Mouse (Mus musculus) forebrain, embryonic 16.5 days (tissue): Measurements from ENCODE around the gene Hgf. TPM values are rescaled to one million over a fixed set of nuclear protein-coding genes. Genes with fewer than 3 reads are reported as not detected.

Experiments
- ATAC-seq: fragments of 200-750 bp; cut with Nextera tagmentation; 2 replicates; pipeline ENCODE4 v1.8.0; 2017; ENCODE audit warnings: mild to moderate bottlenecking, moderate library complexity
- H3K27ac ChIP-seq: fragments of 300-500 bp; sonication (generic); 2 replicates; pipeline ENCODE4 v1.5.1; 2014; ENCODE audit warnings: low read length, control low read depth
- H3K27me3 ChIP-seq: fragments of 300-500 bp; sonication (generic); replicated peaks from 2 replicates; pipeline ENCODE4 v1.6.1; 2014; ENCODE audit warnings: low read length; ENCODE audit not compliant: control insufficient read depth, insufficient read depth
- H3K36me3 ChIP-seq: fragments of 300-500 bp; sonication (generic); 2 replicates; pipeline ENCODE4 v1.6.1; 2014; ENCODE audit not compliant: control insufficient read depth, insufficient read depth
- H3K4me1 ChIP-seq: fragments of 300-500 bp; sonication (generic); replicated peaks from 2 replicates; pipeline ENCODE4 v1.6.1; 2014; ENCODE audit warnings: low read length; ENCODE audit not compliant: control insufficient read depth, insufficient read depth
- H3K4me2 ChIP-seq: fragments of 300-500 bp; sonication (generic); 2 replicates; pipeline ENCODE4 v1.6.1; 2014; ENCODE audit warnings: mild to moderate bottlenecking, low read length, control low read depth
- H3K4me3 ChIP-seq: fragments of 300-500 bp; sonication (generic); replicated peaks from 2 replicates; pipeline ENCODE4 v1.5.1; 2014; ENCODE audit warnings: mild to moderate bottlenecking, low read length, control low read depth
- H3K9ac ChIP-seq: fragments of 300-500 bp; sonication (generic); replicated peaks from 2 replicates; pipeline ENCODE4 v1.6.1; 2014; ENCODE audit warnings: low read depth, low read length, control low read depth
- H3K9me3 ChIP-seq: fragments of 300-500 bp; sonication (generic); 2 replicates; pipeline ENCODE4 v1.6.1; 2016; ENCODE audit warnings: low read length; ENCODE audit not compliant: control insufficient read depth
- WGBS: fragments of 180-500 bp; shearing (Covaris S2); extraction: QIAGEN DNeasy Blood & Tissue Kit; methylation state at CpG from one replicate; pipeline ENCODE4 v1.1.7; 2014; 5-methylcytosine and 5-hydroxymethylcytosine counted together
- polyA plus RNA-seq: library from polyadenylated mRNA; unstranded; fragments of >200 nt; fragmentation: Nextera tagmentation; extraction: Ambion mirVana; gene quantifications from 2 replicates; pipeline ENCODE4 v1.2.1, GENCODE M21; 2015

Hgf gene
- polyA plus RNA-seq, 1 experiment from 2014 or later: 0.84 TPM

DNA sequence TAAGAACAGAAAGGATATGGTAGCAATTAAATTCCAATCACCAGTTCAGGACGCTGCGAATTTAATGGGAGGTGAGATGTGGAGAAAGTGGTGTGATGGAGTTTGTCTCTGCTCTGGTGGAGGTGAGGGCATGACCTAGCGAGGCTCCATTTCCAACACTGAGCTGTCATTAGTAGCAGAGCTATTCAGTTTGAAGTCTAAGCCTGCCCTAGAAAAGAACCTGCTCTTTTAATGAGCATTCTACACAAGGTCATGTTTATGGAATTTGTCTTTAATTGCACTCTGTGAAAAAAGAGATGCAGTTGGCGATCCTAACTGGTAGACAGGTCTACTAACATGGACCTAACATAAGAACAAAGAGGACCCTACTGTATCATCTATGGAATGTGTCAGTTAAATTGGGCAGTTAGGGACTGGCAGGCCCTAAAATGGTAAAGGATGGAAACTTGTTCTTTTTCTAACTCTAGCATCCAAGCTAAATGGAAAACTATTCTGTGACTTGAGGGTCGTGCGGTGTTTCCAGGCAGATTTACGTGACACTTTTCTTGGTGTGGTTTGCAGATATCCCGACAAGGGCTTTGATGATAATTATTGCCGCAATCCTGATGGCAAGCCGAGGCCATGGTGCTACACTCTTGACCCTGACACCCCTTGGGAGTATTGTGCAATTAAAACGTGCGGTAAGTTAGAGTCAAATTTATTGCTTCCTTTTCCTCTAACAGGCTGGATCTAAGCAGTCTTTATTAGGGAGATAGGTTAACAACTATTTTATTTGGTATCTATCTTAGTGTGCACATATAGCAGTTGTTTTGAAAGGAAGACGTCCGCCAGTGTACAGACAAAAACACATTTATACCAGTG is 24.8 kb downstream of the Hgf start:
- ATAC-seq: no peak
- no peaks in the 10 kb centered on the region for H3K4me1 ChIP-seq
- no peaks in the 10 kb centered on the region for H3K27me3 ChIP-seq
- no peak overlapping the region for H3K27ac ChIP-seq
- no peak overlapping the region for H3K4me2 ChIP-seq
- no peak overlapping the region for H3K9ac ChIP-seq
- no peak overlapping the region for H3K4me3 ChIP-seq
- no peaks in the 10 kb centered on the region for H3K9me3 ChIP-seq
- 71% methylated on average over 14 of the region's 14 CpGs for WGBS
- no peaks in the 10 kb centered on the region for H3K36me3 ChIP-seq

DNA sequence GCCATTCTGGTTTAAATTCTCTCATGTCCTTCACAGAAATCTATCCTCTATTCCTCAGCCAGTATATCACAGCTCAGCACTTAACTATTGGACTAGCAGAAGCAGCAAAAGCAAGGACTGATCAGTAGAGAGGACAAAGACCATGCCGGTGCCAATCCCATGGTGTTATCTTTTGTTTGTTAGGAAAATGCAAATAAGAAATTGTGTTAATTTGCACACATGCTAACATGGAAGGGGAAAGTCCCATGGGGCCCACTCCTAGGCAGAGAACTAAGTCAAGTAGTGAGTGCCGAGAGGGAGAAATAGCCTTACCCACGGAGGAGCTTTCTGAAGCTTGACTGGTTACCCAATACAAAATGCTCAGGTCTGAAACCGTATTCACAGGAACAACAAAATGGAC is 42.4 kb downstream of the Hgf start:
- no peak overlapping the region for H3K9ac ChIP-seq
- H3K9me3 ChIP-seq: no peaks in the 10 kb centered on the region
- no peak for ATAC-seq
- no peak overlapping the region for H3K4me3 ChIP-seq
- no peaks in the 10 kb centered on the region for H3K4me1 ChIP-seq
- H3K36me3 ChIP-seq: no peaks in the 10 kb centered on the region
- H3K27me3 ChIP-seq: no peaks in the 10 kb centered on the region
- H3K27ac ChIP-seq: no peak overlapping the region
- no peak overlapping the region for H3K4me2 ChIP-seq
- WGBS: 76% methylated on average over 4 of the region's 4 CpGs

DNA sequence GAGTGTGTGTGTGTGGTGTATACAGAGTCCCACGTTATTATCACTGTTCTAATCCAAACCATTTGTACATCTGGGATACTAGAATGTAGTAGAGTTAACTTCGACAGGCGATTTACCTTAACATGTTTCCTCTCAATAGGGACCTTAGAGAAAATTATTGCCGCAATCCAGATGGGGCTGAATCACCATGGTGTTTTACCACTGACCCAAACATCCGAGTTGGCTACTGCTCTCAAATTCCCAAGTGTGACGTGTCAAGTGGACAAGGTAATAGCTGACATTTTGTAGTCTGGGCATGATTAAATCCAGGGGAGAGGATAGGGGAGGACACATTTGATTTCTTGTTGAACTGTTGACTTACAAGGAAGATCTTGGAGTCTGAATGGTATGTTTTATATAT is 44.7 kb downstream of the Hgf start:
- Histone ChIP-seq H3K27ac (no peak overlapping the region), H3K4me2 (no peak overlapping the region), H3K9me3 (no peaks in the 10 kb centered on the region), H3K4me3 (no peak overlapping the region), H3K9ac (no peak overlapping the region), H3K27me3 (no peaks in the 10 kb centered on the region), H3K4me1 (no peaks in the 10 kb centered on the region), H3K36me3 (no peaks in the 10 kb centered on the region)
- ATAC-seq: no peak
- 84% methylated on average over 6 of the region's 6 CpGs for WGBS

DNA sequence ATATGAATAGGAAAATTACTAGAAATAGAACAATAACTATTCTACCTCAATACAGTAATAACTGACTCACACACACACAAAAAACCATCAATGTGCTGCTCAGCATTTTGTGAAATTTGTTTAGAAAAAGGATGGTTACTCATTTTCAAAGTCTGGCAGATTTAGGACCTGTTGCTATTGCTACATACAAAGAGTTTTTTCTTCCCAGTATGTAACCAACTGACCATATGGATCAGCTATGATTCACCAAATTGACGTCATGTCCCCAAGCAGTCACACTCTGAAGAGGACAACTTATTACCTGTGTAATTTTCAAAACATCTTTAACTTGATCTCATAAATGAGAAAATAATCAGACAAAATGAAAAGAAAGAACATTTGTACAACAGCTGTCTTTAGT is 48.2 kb downstream of the Hgf start:
- Histone ChIP-seq H3K4me3 (no peak overlapping the region), H3K4me2 (no peak overlapping the region), H3K36me3 (no peaks in the 10 kb centered on the region), H3K27me3 (no peaks in the 10 kb centered on the region), H3K9ac (no peak overlapping the region), H3K4me1 (no peaks in the 10 kb centered on the region), H3K27ac (no peak overlapping the region), H3K9me3 (no peaks in the 10 kb centered on the region)
- ATAC-seq: no peak
- WGBS: 85% methylated on average over 1 of the region's 1 CpGs

DNA sequence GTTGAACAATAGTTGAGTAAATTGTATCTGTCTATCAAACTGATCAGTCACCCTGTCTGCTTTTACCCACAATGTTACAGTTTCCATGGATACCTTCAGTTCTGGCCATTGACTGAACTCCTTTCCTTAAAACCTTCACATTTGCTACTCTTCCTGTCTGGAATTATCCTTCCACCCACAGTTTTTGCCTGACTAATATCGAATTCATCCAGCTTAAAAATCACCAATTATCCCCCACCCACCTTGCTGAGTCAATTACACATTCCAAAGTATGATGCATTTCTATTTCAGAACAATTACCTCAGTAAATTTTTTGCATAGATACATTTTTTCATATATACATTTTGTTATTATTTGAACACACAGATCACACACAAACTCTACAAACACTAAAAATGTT is 79.7 kb downstream of the Hgf start:
- no peaks in the 10 kb centered on the region for H3K36me3 ChIP-seq
- no peak overlapping the region for H3K9ac ChIP-seq
- H3K27ac ChIP-seq: no peak overlapping the region
- ATAC-seq: no peak
- no peaks in the 10 kb centered on the region for H3K27me3 ChIP-seq
- 65% methylated on average over 1 of the region's 1 CpGs for WGBS
- no peaks in the 10 kb centered on the region for H3K9me3 ChIP-seq
- H3K4me1 ChIP-seq: no peaks in the 10 kb centered on the region
- H3K4me3 ChIP-seq: no peak overlapping the region
- no peak overlapping the region for H3K4me2 ChIP-seq

- Histone ChIP-seq H3K4me1 (no peaks in the 10 kb centered on the region), H3K4me2 (no peak overlapping the region), H3K4me3 (no peak overlapping the region), H3K9ac (no peak overlapping the region), H3K9me3 (no peaks in the 10 kb centered on the region), H3K27me3 (no peaks in the 10 kb centered on the region), H3K27ac (no peak overlapping the region), H3K36me3 (no peaks in the 10 kb centered on the region)
- no peak for ATAC-seq
- 74% methylated on average over 7 of the region's 7 CpGs for WGBS
Observed at GRCm38 (mm10) chr5:16646417-16646816, 93.1 kb downstream of the Hgf start.

DNA sequence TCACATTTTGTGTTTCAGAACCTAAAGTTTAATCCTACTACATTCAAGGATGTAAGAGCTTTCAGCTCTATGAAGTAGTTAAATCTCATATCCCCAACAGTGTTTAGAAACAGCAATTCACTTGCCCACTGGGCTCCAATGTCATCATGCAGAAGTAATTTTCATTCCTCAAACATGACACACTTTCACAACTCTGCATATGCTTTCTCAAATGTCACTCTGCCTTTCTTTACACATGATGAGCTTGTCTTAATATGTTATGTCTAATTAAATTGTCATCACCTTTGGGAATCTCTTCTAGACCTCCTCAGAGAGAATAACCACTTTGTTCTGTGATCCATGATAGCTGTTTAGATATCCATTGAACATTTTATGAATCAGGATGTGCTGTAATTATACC is 94.4 kb downstream of the Hgf start:
- no peaks in the 10 kb centered on the region for H3K36me3 ChIP-seq

DNA sequence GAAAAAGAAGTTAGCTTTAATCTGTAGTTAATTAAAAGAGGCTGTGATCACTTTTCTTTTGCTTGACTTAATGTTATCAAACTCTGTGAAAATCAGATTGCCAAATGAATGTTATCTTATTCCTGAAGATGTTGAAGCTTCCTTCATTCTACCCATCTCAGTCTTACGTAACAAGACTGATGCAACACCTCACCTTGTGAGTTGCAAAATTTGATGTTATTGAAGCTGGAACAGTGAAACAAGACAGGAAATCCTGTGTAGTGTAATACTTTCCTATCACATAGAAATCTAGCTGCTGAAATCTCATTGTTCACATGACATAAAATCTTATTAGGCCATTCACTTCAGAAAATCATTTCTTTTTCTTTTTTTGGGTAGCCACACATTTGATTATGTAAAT is 96.9 kb downstream of the Hgf start:
- no peaks in the 10 kb centered on the region for H3K27me3 ChIP-seq
- no peak overlapping the region for H3K4me3 ChIP-seq
- no peaks in the 10 kb centered on the region for H3K4me1 ChIP-seq
- no peak overlapping the region for H3K27ac ChIP-seq
- no peak for ATAC-seq
- H3K9me3 ChIP-seq: no peaks in the 10 kb centered on the region
- 95% methylated on average over 1 of the region's 1 CpGs for WGBS
- no peaks in the 10 kb centered on the region for H3K36me3 ChIP-seq
- H3K4me2 ChIP-seq: no peak overlapping the region
- no peak overlapping the region for H3K9ac ChIP-seq

More for the DNA sequence above, 94.4 kb downstream of the Hgf start:
- H3K9ac ChIP-seq: no peak overlapping the region
- H3K27ac ChIP-seq: no peak overlapping the region
- no peaks in the 10 kb centered on the region for H3K9me3 ChIP-seq
- ATAC-seq: no peak
- no peak overlapping the region for H3K4me2 ChIP-seq
- H3K4me1 ChIP-seq: no peaks in the 10 kb centered on the region
- no peaks in the 10 kb centered on the region for H3K27me3 ChIP-seq
- no peak overlapping the region for H3K4me3 ChIP-seq

DNA sequence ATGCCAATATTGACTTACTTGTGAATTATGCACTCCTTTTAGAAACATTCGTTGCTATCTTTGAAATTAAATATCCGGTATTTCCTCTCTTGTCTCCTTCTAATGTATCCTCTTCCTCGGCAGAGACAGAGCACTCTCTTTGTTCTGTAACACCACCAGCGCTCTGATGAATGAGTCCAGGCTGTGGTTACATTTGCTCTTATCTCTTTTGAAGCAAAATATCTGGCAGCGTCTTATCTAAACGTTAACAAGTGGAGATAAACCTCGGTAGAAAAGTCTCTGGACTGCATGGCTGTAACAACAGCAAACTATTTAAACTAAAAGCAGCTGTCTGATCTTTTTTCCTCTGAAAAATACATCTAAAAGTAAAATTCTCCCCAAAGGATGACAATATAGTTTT is 100.7 kb downstream of the Hgf start:
- ATAC-seq: no peak
- no peaks in the 10 kb centered on the region for H3K9me3 ChIP-seq
- no peaks in the 10 kb centered on the region for H3K36me3 ChIP-seq
- WGBS: 81% methylated on average over 7 of the region's 7 CpGs
- no peak overlapping the region for H3K4me3 ChIP-seq
- H3K9ac ChIP-seq: no peak overlapping the region
- no peak overlapping the region for H3K4me2 ChIP-seq
- no peaks in the 10 kb centered on the region for H3K4me1 ChIP-seq
- no peaks in the 10 kb centered on the region for H3K27me3 ChIP-seq
- H3K27ac ChIP-seq: no peak overlapping the region
